Mouse (Mus musculus): Measurements from ENCODE around the gene Ank3. TPM values are rescaled to one million over a fixed set of nuclear protein-coding genes. Genes with fewer than 3 reads are reported as not detected.

Gene Ank3
- total and polyA plus RNA-seq, 2 experiments from 2014 or later, result 23.4 to 64.7 TPM

DNA sequence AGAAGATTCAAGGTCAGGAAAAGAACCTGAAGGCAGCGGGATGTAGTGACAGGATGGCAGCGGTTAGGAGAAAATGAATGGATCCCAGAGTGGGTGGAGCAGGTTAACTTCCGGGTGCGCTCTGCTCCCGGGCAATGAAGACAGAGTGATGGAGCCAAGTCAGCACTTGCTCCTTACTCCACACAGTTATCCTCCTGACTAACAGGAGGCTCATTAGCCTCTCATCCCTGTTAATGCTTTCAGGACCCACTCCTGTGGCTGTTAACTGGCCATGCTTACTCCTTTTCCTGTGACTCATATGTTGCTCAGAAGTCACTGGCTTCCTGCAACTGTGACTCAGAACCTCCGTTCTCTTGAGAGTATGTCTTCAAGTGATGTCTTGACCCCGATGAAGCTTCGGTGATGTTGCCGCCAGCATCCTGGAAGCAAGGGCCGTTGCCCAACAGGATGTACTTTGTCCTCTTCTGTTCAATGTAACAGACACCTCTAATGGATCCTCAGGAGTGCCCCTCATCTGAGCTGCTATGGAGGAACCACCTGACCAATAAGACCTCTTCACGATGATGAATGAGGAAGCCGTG lies 378.6 kb downstream of the Ank3 start:
- ATAC-seq (ENCODE audit: insufficient read depth, low read depth) (peak; percentile 27; the same call in 1 of the 2 replicates), DNase-seq (ENCODE audit: low spot score) (peak; percentile 36)
- H3K9me3 ChIP-seq (replicated peaks; ENCODE audit: control insufficient read depth, low read length), result no peaks in the 10 kb centered on the region
- TF ChIP-seq EP300 (IDR thresholded peaks at IDR 0.05; ENCODE audit: low read depth) (no peak), CTCF (IDR thresholded peaks at IDR 0.05; ENCODE audit: low read depth) (no peak)
- no peaks in the 10 kb centered on the region for H3K4me1 ChIP-seq (ENCODE audit: control insufficient read depth, insufficient read depth)
- H3K27me3 ChIP-seq (ENCODE audit: control insufficient read depth, insufficient read depth, low read length), result no peaks in the 10 kb centered on the region
- 61% methylated on average over 12 of the region's 12 CpGs for WGBS
- no peak overlapping the region for H3K27ac ChIP-seq (ENCODE audit: low read depth)
- no peak overlapping the region for H3K4me3 ChIP-seq (ENCODE audit: low read depth, low read length)
- H3K4me2 ChIP-seq (ENCODE audit: low read depth, low read length), result no peak overlapping the region
- no peak overlapping the region for H3K9ac ChIP-seq (replicated peaks; ENCODE audit: low read depth, low read length)
- no peaks in the 10 kb centered on the region for H3K36me3 ChIP-seq (replicated peaks; ENCODE audit: control insufficient read depth, insufficient read depth, low read length)

DNA sequence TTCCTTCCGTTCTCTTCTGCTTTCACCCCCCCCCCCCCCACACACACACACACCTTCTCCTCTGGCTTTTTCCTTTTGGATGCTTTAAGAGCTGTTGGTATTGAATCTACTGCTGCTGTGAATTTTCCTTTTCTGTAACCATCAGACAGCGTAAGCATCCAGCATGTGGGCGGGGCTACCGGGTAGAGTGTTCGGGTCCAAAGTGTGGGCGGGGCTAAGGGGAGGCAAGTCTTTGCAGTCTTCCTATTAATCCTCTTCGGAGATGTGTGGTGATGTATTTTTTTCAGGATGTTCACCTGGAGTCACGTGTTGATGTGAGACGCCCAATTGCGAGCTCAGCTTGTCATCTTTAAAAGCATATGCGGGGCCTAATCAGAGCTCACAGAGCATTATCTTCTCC lies 379.2 kb downstream of the Ank3 start:
- no peaks in the 10 kb centered on the region for H3K4me1 ChIP-seq (ENCODE audit: control insufficient read depth, insufficient read depth)
- H3K27me3 ChIP-seq (ENCODE audit: control insufficient read depth, insufficient read depth, low read length), result no peaks in the 10 kb centered on the region
- H3K9me3 ChIP-seq (replicated peaks; ENCODE audit: control insufficient read depth, low read length), result no peaks in the 10 kb centered on the region
- H3K36me3 ChIP-seq (replicated peaks; ENCODE audit: control insufficient read depth, insufficient read depth, low read length), result no peaks in the 10 kb centered on the region
- H3K4me3 ChIP-seq (ENCODE audit: low read depth, low read length), result no peak overlapping the region
- H3K9ac ChIP-seq (replicated peaks; ENCODE audit: low read depth, low read length), result no peak overlapping the region
- no peak for ATAC-seq (ENCODE audit: insufficient read depth, low read depth)
- no peak for DNase-seq (ENCODE audit: low spot score)
- H3K4me2 ChIP-seq (ENCODE audit: low read depth, low read length), result no peak overlapping the region
- H3K27ac ChIP-seq (ENCODE audit: low read depth), result no peak overlapping the region
- TF ChIP-seq EP300 (IDR thresholded peaks at IDR 0.05; ENCODE audit: low read depth) (no peak), CTCF (IDR thresholded peaks at IDR 0.05; ENCODE audit: low read depth) (no peak)
- WGBS, result 77% methylated on average over 11 of the region's 11 CpGs

DNA sequence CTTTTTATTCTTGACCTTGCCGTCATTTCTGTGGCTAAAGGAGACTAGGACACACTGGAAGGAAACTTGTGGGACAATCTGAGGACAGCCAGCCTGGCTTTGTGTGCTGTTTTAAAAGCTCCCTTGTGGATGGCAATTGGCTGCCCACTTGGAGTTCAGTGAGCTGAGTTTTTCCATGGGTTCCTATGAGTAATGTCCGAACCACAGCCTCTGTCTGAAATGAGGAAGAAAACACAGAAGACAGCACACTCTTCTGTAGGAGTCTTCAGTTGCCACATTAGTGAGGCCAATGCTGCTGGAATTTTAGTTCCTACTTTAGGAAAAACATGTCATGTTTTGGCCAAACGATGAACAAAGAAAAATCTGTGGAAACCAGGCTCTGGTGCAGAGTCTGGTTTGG lies 380.7 kb downstream of the Ank3 start:
- Histone ChIP-seq H3K27ac (ENCODE audit: low read depth) (no peak overlapping the region), H3K9me3 (replicated peaks; ENCODE audit: control insufficient read depth, low read length) (no peaks in the 10 kb centered on the region), H3K9ac (replicated peaks; ENCODE audit: low read depth, low read length) (no peak overlapping the region), H3K4me1 (ENCODE audit: control insufficient read depth, insufficient read depth) (no peaks in the 10 kb centered on the region), H3K36me3 (replicated peaks; ENCODE audit: control insufficient read depth, insufficient read depth, low read length) (no peaks in the 10 kb centered on the region), H3K27me3 (ENCODE audit: control insufficient read depth, insufficient read depth, low read length) (no peaks in the 10 kb centered on the region), H3K4me2 (ENCODE audit: low read depth, low read length) (no peak overlapping the region), H3K4me3 (ENCODE audit: low read depth, low read length) (no peak overlapping the region)
- no peak for TF ChIP-seq EP300 (IDR thresholded peaks at IDR 0.05; ENCODE audit: low read depth)
- no peak for TF ChIP-seq CTCF (IDR thresholded peaks at IDR 0.05; ENCODE audit: low read depth)
- 73% methylated on average over 3 of the region's 3 CpGs for WGBS
- ATAC-seq (ENCODE audit: insufficient read depth, low read depth), result no peak
- no peak for DNase-seq (ENCODE audit: low spot score)

DNA sequence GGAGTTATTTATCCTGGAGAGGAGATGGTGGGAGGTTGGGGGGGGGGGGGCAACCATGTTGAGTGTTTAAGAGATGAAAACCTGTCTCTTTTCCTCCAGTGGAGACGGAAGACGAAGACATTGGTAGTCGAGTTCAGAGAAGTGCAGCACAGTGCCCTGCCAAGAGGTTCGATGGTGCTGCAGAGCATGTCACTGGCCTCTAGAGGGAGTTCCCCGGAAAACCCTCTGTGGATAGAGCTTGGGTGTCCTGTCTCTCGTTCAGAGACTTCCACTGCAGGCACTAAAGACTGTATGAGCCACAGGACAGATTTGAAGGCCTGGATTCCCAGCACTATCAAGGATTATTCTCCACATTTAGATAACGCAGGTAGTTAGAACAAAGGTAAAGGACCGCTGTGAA lies 382.9 kb downstream of the Ank3 start:
- H3K36me3 ChIP-seq (replicated peaks; ENCODE audit: control insufficient read depth, insufficient read depth, low read length), result no peaks in the 10 kb centered on the region
- no peaks in the 10 kb centered on the region for H3K9me3 ChIP-seq (replicated peaks; ENCODE audit: control insufficient read depth, low read length)
- peaks cover 4% of the 10 kb centered on the region; the same call in 1 of the 2 replicates for H3K4me1 ChIP-seq (ENCODE audit: control insufficient read depth, insufficient read depth)
- H3K4me3 ChIP-seq (ENCODE audit: low read depth, low read length), result no peak overlapping the region
- TF ChIP-seq CTCF (IDR thresholded peaks at IDR 0.05; ENCODE audit: low read depth), result peak; percentile 69
- TF ChIP-seq EP300 (IDR thresholded peaks at IDR 0.05; ENCODE audit: low read depth), result no peak
- H3K4me2 ChIP-seq (ENCODE audit: low read depth, low read length), result peak overlapping the region; percentile 24
- H3K27me3 ChIP-seq (ENCODE audit: control insufficient read depth, insufficient read depth, low read length), result no peaks in the 10 kb centered on the region
- H3K27ac ChIP-seq (ENCODE audit: low read depth), result no peak overlapping the region
- peak; percentile 77 for DNase-seq (ENCODE audit: low spot score)
- no peak overlapping the region for H3K9ac ChIP-seq (replicated peaks; ENCODE audit: low read depth, low read length)
- 17% methylated on average over 8 of the region's 8 CpGs for WGBS
- ATAC-seq (ENCODE audit: insufficient read depth, low read depth), result peak; percentile 72

DNA sequence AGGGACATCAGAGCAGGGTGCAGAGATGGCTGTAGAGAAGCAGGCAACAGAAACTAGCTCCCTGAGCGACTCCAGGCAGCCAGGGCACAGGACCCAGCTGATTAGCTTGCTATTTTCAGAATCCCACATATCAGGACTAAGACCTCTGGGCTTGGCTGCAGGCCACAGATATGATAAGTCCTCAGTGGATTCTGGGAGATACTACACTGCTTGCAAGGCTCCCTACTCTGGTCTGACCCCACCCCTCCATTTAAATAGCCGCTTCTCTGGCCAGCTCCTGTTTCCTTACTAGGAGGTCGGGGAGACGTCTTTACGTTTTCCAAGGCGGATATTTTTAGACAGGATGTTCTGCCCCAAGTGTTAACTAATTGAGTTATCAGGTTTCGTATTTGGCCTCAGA lies 386.7 kb downstream of the Ank3 start:
- peak overlapping the region; percentile 39 for H3K9ac ChIP-seq (replicated peaks; ENCODE audit: low read depth, low read length)
- peak overlapping the region; percentile 64 for H3K4me2 ChIP-seq (ENCODE audit: low read depth, low read length)
- TF ChIP-seq EP300 (IDR thresholded peaks at IDR 0.05; ENCODE audit: low read depth), result peak; percentile 58; the same call in 1 of the 2 replicates
- no peak for TF ChIP-seq CTCF (IDR thresholded peaks at IDR 0.05; ENCODE audit: low read depth)
- no peaks in the 10 kb centered on the region for H3K9me3 ChIP-seq (replicated peaks; ENCODE audit: control insufficient read depth, low read length)
- H3K27me3 ChIP-seq (ENCODE audit: control insufficient read depth, insufficient read depth, low read length), result no peaks in the 10 kb centered on the region
- peaks cover 7% of the 10 kb centered on the region; the same call in 1 of the 2 replicates for H3K4me1 ChIP-seq (ENCODE audit: control insufficient read depth, insufficient read depth)
- WGBS, result 7% methylated on average over 7 of the region's 7 CpGs
- no peaks in the 10 kb centered on the region for H3K36me3 ChIP-seq (replicated peaks; ENCODE audit: control insufficient read depth, insufficient read depth, low read length)
- H3K27ac ChIP-seq (ENCODE audit: low read depth), result peak overlapping the region; percentile 79
- peak overlapping the region; percentile 46 for H3K4me3 ChIP-seq (ENCODE audit: low read depth, low read length)
- peak; percentile 69 for ATAC-seq (ENCODE audit: insufficient read depth, low read depth)
- DNase-seq (ENCODE audit: low spot score), result peak; percentile 63

DNA sequence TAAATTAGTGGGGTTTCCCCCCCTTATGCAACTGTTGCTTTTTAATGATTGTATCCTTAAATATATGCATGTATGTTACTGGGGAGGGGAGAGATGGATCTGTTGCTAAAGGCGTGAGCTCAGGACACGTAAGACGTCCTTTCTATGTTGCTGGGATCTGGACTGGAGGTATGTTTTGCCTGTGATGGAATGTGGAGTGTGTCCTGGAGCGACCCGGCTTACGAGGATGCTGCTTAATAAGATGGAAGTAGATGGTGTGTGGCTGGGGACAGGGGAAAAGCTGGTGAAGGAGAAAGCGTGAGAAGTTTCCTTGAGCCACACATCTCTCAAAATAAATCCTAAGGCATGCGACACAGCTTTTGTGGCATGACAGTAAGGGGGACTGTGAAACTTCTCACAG lies 387.1 kb downstream of the Ank3 start:
- Histone ChIP-seq H3K27me3 (ENCODE audit: control insufficient read depth, insufficient read depth, low read length) (no peaks in the 10 kb centered on the region), H3K9ac (replicated peaks; ENCODE audit: low read depth, low read length) (peak overlapping the region; percentile 39), H3K9me3 (replicated peaks; ENCODE audit: control insufficient read depth, low read length) (no peaks in the 10 kb centered on the region), H3K27ac (ENCODE audit: low read depth) (peak overlapping the region; percentile 79), H3K4me1 (ENCODE audit: control insufficient read depth, insufficient read depth) (peaks cover 7% of the 10 kb centered on the region; the same call in 1 of the 2 replicates), H3K36me3 (replicated peaks; ENCODE audit: control insufficient read depth, insufficient read depth, low read length) (no peaks in the 10 kb centered on the region), H3K4me2 (ENCODE audit: low read depth, low read length) (peak overlapping the region; percentile 64), H3K4me3 (ENCODE audit: low read depth, low read length) (peak overlapping the region; percentile 46)
- ATAC-seq (ENCODE audit: insufficient read depth, low read depth) (peak; percentile 48), DNase-seq (ENCODE audit: low spot score) (no peak)
- TF ChIP-seq CTCF (IDR thresholded peaks at IDR 0.05; ENCODE audit: low read depth) (no peak), EP300 (IDR thresholded peaks at IDR 0.05; ENCODE audit: low read depth) (no peak)
- 20% methylated on average over 8 of the region's 8 CpGs for WGBS
